Mouse (Mus musculus) liver, adult 2 months (tissue): Measurements from ENCODE around the gene Gata2. TPM values are rescaled to one million over a fixed set of nuclear protein-coding genes. Genes with fewer than 3 reads are reported as not detected.
A peak's percentile ranks its signal among the peaks of the same experiment; 100 is the strongest.

Source experiments
- DNase-seq: peaks from one replicate; pipeline ENCODE4 v3.0.0-alpha.2; 2011; ENCODE audit warnings: low read depth, low spot score; ENCODE audit errors: extremely low read depth
- H3K27ac ChIP-seq: fragments of 200-500 bp; replicated peaks from 2 replicates; pipeline ENCODE4 v1.5.1; 2012; ENCODE audit warnings: low read depth, mild to moderate bottlenecking, control low read depth, inconsistent platforms, low read length; ENCODE audit not compliant: insufficient read depth
- H3K27me3 ChIP-seq: fragments of 200-500 bp; 2 replicates; pipeline ENCODE4 v1.6.1; 2012; ENCODE audit warnings: mild to moderate bottlenecking, moderate library complexity, low read length, inconsistent platforms; ENCODE audit not compliant: control insufficient read depth, insufficient read depth
- H3K36me3 ChIP-seq: fragments of 200-500 bp; 2 replicates; pipeline ENCODE4 v1.6.1; 2012; ENCODE audit warnings: low read length, inconsistent platforms; ENCODE audit not compliant: control insufficient read depth, insufficient read depth
- H3K4me1 ChIP-seq: fragments of 200-500 bp; 2 replicates; pipeline ENCODE4 v1.6.1; 2011; ENCODE audit warnings: low read length; ENCODE audit not compliant: control insufficient read depth, insufficient read depth
- H3K4me3 ChIP-seq: fragments of 200-500 bp; 2 replicates; pipeline ENCODE4 v1.5.1; 2011; ENCODE audit warnings: low read depth, mild to moderate bottlenecking, control low read depth, low read length, moderate library complexity; ENCODE audit not compliant: insufficient read depth
- H3K79me2 ChIP-seq: fragments of 200-500 bp; 2 replicates; pipeline ENCODE4 v1.6.1; 2012; ENCODE audit warnings: inconsistent platforms, mild to moderate bottlenecking, low read length, moderate library complexity; ENCODE audit not compliant: control insufficient read depth, insufficient read depth
- H3K9ac ChIP-seq: fragments of 200-500 bp; 2 replicates; pipeline ENCODE4 v1.6.1; 2012; ENCODE audit warnings: low read depth, mild to moderate bottlenecking, control low read depth, inconsistent platforms, low read length
- CTCF ChIP-seq: fragments of 200-500 bp; IDR thresholded peaks from 2 replicates; pipeline ENCODE4 v1.5.1; 2011; ENCODE audit warnings: low read depth, low read length, control low read depth
- POLR2A ChIP-seq: fragments of 200-500 bp; IDR thresholded peaks from 2 replicates; pipeline ENCODE4 v1.6.1; 2011; ENCODE audit warnings: low read length, control low read depth; ENCODE audit not compliant: insufficient read depth; ENCODE audit errors: extremely low read depth
- WGBS: fragments of 180-500 bp; shearing (Covaris S2); methylation state at CpG from one replicate; pipeline ENCODE4 v1.1.7; 2018; 5-methylcytosine and 5-hydroxymethylcytosine counted together
- polyA plus RNA-seq: library from polyadenylated mRNA; depleted of rRNA; stranded (reverse); fragments of >200 nt; gene quantifications from 2 replicates; pipeline ENCODE4 v1.2.3, GENCODE M21; 2012
- total RNA-seq: library from RNA; depleted of rRNA; stranded (reverse); fragments of >200 nt; gene quantifications from 2 replicates; pipeline ENCODE4 v1.2.3, GENCODE M21; 2014

Gene Gata2
- total and polyA plus RNA-seq, 2 experiments = 0.09 to 1.7 TPM

DNA sequence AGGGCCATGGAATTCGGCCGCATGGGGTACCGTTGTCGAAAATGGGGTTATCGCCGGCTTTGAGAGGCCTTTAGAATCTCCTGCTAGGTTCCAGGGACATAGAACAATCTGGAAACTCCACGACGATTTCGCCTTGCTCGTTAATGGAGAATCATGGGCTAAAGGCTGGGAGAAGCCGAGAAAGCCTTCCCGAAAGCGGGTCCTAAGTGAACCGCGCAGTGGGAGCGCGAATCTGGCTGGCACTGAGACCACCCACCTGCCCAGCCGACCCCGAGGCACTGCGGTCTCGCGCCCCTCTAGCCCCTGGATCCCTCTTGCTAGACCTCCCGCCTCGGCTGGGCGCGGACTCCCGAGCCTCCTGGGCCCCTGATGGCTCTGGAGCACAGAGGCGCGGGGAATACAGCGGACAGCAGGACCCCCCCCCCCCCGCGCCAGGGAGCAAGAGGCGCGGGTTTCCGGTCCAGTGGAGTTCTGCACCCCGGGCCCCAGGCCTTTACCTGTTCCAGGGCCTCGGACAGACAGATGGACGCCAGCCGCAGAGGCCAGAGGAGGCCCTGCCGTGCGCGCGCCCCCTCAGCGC lies 3.1 kb downstream of the Gata2 start:
- H3K36me3 ChIP-seq = no peaks in the 10 kb centered on the region
- WGBS = 4% methylated on average over 44 of the region's 44 CpGs
- H3K4me3 ChIP-seq = peak overlapping the region; percentile 38; the same call in 1 of the 2 replicates
- no peaks in the 10 kb centered on the region for H3K79me2 ChIP-seq
- TF ChIP-seq CTCF = no peak
- no peak for TF ChIP-seq POLR2A
- H3K27me3 ChIP-seq = peaks cover 38% of the 10 kb centered on the region
- no peak overlapping the region for H3K9ac ChIP-seq
- no peaks in the 10 kb centered on the region for H3K4me1 ChIP-seq
- no peak overlapping the region for H3K27ac ChIP-seq
- no peak for DNase-seq

DNA sequence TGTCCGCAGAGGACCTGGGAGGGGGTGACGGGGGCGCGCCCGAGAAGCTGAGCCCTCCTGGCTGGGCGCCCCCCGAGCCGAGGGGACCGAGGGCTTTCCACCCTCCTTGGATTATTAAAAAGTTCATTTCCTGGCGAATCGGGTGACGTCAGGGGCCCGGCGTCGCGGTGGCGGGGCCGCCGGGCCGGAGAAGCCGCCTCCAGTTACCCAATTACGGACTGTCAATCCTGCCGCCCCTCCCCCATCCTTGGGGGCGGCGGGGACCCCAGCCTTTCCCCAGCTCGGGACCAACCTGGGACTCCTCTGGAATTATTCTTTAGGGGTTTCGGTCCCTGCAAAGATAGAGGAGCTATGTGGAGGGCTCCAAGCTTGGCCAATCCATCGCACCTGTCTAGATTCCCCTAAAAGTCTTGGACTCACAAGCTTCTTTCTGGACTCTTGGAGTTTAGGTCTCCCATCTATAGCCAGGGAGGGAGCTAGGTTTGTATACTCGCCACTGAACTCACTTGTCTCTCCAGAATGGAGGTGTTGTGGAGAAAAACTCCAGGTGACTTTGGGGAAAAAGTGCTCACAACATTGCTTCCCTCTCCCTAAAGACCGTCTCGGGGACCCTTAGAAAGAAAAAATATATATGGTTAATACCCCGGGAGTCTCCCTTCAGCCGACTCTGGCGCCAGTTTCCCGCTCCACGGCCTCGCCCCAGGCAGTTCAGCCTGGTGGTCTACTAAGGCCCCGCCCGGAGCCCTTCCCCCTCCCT lies 3.8 kb downstream of the Gata2 start:
- WGBS = 6% methylated on average over 38 of the region's 39 CpGs
- H3K9ac ChIP-seq = no peak overlapping the region
- no peaks in the 10 kb centered on the region for H3K4me1 ChIP-seq
- H3K36me3 ChIP-seq = no peaks in the 10 kb centered on the region
- DNase-seq = no peak
- no peak overlapping the region for H3K27ac ChIP-seq
- H3K27me3 ChIP-seq = peaks cover 41% of the 10 kb centered on the region
- no peaks in the 10 kb centered on the region for H3K79me2 ChIP-seq
- peak overlapping the region; percentile 38; the same call in 1 of the 2 replicates for H3K4me3 ChIP-seq
- TF ChIP-seq CTCF = no peak
- TF ChIP-seq POLR2A = no peak

DNA sequence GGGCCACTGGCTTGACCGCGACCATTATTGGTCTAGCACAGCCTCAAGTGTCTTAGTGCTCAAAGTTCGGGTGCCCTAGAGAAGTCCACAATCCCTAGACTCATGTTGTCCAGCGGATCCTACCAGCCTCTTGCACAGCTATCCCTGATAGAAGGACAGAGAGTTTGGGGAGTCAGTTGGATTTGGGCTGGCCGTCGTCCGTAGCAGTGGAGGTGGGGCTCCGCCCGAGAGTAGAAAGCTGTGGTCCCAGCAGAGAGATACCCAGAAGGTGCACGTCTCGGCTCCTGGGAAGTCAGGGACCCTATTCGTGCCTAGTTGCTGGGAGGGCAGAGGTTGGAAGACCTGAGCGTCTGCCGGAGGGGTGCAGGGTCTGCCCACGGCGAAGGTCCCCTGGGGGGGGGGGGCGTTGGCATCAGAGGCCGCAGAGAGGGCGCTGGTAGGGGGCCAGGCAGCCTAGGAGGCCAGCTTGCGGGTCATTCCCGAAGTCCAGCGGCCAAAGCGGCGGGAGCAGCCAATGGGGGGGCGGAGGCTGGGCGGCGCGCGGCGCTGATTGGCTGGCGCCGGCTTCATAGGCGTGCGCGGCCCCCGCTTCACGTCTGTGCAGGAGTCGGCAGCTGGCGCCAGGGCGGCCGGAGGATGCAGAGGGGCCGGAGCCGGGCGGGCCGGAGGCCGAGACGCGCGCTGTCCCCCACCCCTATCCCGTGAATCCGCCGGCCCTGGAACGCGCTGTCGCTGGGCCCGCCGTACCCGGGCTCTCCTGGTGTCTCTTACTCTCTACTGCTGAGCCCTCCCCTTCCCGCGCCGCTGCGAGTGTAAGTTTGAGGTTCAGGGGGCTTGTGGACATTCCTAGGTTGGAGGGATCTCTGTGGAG lies 4.6 kb downstream of the Gata2 start:
- Histone ChIP-seq H3K36me3 (no peaks in the 10 kb centered on the region), H3K79me2 (no peaks in the 10 kb centered on the region), H3K27me3 (peaks cover 36% of the 10 kb centered on the region), H3K9ac (peak overlapping the region; percentile 63), H3K4me3 (peak overlapping the region; percentile 57), H3K27ac (peak overlapping the region; percentile 36; the same call in 1 of the 2 replicates), H3K4me1 (no peaks in the 10 kb centered on the region)
- peak; percentile 7 for DNase-seq
- TF ChIP-seq CTCF = no peak
- TF ChIP-seq POLR2A = 0 out of 2 replicates have a peak, but pooled peaks have one; percentile 34
- 2% methylated on average over 60 of the region's 62 CpGs for WGBS

DNA sequence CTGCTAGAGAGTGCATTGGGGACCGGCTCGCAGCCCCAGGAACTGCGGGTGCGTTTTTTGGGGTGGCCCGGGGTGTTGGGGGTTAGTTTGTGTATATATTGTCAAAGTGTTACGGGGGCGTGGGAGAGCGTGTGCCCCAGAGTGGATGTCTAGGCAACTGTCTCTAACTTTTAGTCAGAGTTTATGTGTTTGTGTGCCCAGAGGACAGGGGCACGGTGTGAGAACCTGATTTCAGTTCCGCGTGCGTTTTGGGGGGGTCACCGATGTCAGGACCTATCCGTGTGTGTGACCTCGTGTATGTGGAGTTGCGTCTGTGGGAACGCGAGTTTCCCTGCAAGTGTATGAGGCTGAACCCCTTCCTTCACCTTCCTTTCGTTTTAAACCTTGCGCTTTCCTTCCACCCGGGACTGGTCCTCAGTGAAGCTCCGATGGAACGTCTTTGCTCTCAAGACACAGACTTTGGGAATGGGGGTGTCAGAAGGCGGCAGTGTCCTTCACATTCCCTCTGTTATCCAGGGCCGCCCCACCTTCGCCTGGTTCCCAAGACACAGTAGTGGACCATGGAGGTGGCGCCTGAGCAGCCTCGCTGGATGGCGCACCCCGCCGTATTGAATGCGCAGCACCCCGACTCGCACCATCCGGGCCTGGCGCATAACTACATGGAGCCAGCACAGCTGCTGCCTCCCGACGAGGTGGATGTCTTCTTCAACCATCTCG lies 5.5 kb downstream of the Gata2 start:
- 3% methylated on average over 39 of the region's 39 CpGs for WGBS
- Histone ChIP-seq H3K4me3 (peak overlapping the region; percentile 57), H3K36me3 (no peaks in the 10 kb centered on the region), H3K9ac (peak overlapping the region; percentile 63), H3K4me1 (no peaks in the 10 kb centered on the region), H3K79me2 (no peaks in the 10 kb centered on the region), H3K27me3 (peaks cover 28% of the 10 kb centered on the region), H3K27ac (peak overlapping the region; percentile 36; the same call in 1 of the 2 replicates)
- no peak for TF ChIP-seq CTCF
- TF ChIP-seq POLR2A = no peak
- no peak for DNase-seq
